Mouse (Mus musculus) MEL (cell line): ENCODE results near the gene Nr2e3.

Experiments
- CHD2 ChIP-seq: IDR thresholded peaks from 2 replicates; pipeline ENCODE4 v1.6.1; 2011; ENCODE audit warnings: low read length, improper control_type of control experiment
- CTCF ChIP-seq, 3 experiments: IDR thresholded peaks in 2 of 3; conservative IDR thresholded peaks in 1 of 3; 2 replicates each; pipeline ENCODE4 v1.5.1; 2011 to 2012; ENCODE audit warnings: low read length in 3 of 3, low read depth in 2 of 3, mild to moderate bottlenecking in 2 of 3, improper control_type of control experiment in 1 of 3, inconsistent platforms in 1 of 3, mixed read lengths in 1 of 3, moderate library complexity in 1 of 3; ENCODE audit not compliant: control insufficient read depth in 1 of 3, insufficient read depth in 1 of 3, poor library complexity in 1 of 3, severe bottlenecking in 1 of 3
- EP300 ChIP-seq, 2 experiments: IDR thresholded peaks; 2 replicates each; pipeline ENCODE4 v1.6.1; 2011; ENCODE audit warnings: improper control_type of control experiment in 2 of 2, low read length in 2 of 2, low read depth in 1 of 2, mild to moderate bottlenecking in 1 of 2
- GATA1 ChIP-seq: IDR thresholded peaks from 2 replicates; pipeline ENCODE4 v1.6.1; 2011; ENCODE audit warnings: low read depth, low read length, improper control_type of control experiment
- HCFC1 ChIP-seq: IDR thresholded peaks from 2 replicates; pipeline ENCODE4 v1.6.1; 2012; ENCODE audit warnings: low read depth, mild to moderate bottlenecking, inconsistent platforms, low read length, improper control_type of control experiment, moderate library complexity
- MAX ChIP-seq: IDR thresholded peaks from 2 replicates; pipeline ENCODE4 v1.6.1; 2011; ENCODE audit warnings: low read length, improper control_type of control experiment
- NRF1 ChIP-seq: IDR thresholded peaks from 2 replicates; pipeline ENCODE4 v1.6.1; 2014; ENCODE audit warnings: low read depth, mild to moderate bottlenecking, inconsistent platforms, low read length, improper control_type of control experiment, moderate library complexity; ENCODE audit not compliant: poor library complexity, insufficient read depth, severe bottlenecking
- POLR2A ChIP-seq, 2 experiments: IDR thresholded peaks; 2 replicates each; pipeline ENCODE4 v1.6.1; 2011 to 2012; ENCODE audit warnings: low read length in 2 of 2, mild to moderate bottlenecking in 2 of 2, control low read depth in 1 of 2, improper control_type of control experiment in 1 of 2, low read depth in 1 of 2, moderate library complexity in 1 of 2; ENCODE audit not compliant: control insufficient read depth in 1 of 2, insufficient read depth in 1 of 2, poor library complexity in 1 of 2
- POLR2AphosphoS5 ChIP-seq: IDR thresholded peaks from 2 replicates; pipeline ENCODE4 v1.6.1; 2012; ENCODE audit warnings: low read depth, borderline replicate concordance, mild to moderate bottlenecking, inconsistent platforms, low read length, moderate library complexity, mixed read lengths
- TAL1 ChIP-seq: IDR thresholded peaks from 2 replicates; pipeline ENCODE4 v1.6.1; 2012; ENCODE audit warnings: mild to moderate bottlenecking, inconsistent platforms, low read length, moderate library complexity, mixed read lengths
- UBTF ChIP-seq: IDR thresholded peaks from 2 replicates; pipeline ENCODE4 v1.6.1; 2012; ENCODE audit warnings: low read depth, mild to moderate bottlenecking, inconsistent platforms, low read length, improper control_type of control experiment, moderate library complexity, borderline replicate concordance; ENCODE audit not compliant: insufficient read depth
- ZC3H11A ChIP-seq: IDR thresholded peaks from 2 replicates; pipeline ENCODE4 v1.6.1; 2012; ENCODE audit warnings: low read depth, mild to moderate bottlenecking, inconsistent platforms, low read length, improper control_type of control experiment

GRCm38 (mm10) chr9:59953556-59953955, 6.9 kb downstream of the Nr2e3 start:
- TF ChIP-seq POLR2A (IDR thresholded peaks at IDR 0.05; ENCODE audit: control insufficient read depth in 1 of 2, insufficient read depth in 1 of 2, low read depth in 1 of 2, low read length in 2 of 2, poor library complexity in 1 of 2) = no peak
- TF ChIP-seq CTCF (IDR thresholded peaks at IDR 0.05 in 2 of 3, conservative IDR thresholded peaks at IDR 0.05 in 1 of 3; ENCODE audit: control insufficient read depth in 1 of 3, insufficient read depth in 1 of 3, low read depth in 2 of 3, low read length in 3 of 3, poor library complexity in 1 of 3, severe bottlenecking in 1 of 3) = no peak
- no peak for TF ChIP-seq CHD2
- TF ChIP-seq HCFC1 = no peak
- TF ChIP-seq UBTF = no peak
- no peak for TF ChIP-seq MAX
- no peak for TF ChIP-seq TAL1
- no peak for TF ChIP-seq GATA1
- no peak for TF ChIP-seq ZC3H11A
- TF ChIP-seq NRF1 = no peak
- TF ChIP-seq POLR2AphosphoS5 = no peak
- no peak for TF ChIP-seq EP300 (IDR thresholded peaks at IDR 0.05; ENCODE audit: low read depth in 1 of 2, low read length in 2 of 2)
